Mouse (Mus musculus) forebrain, embryonic 16.5 days (tissue): Measurements from ENCODE around the gene Nrxn1. TPM values are rescaled to one million over a fixed set of nuclear protein-coding genes. Genes with fewer than 3 reads are reported as not detected.

Experiments used
- ATAC-seq: fragments of 200-750 bp; cut with Nextera tagmentation; 2 replicates; pipeline ENCODE4 v1.8.0; 2017; ENCODE audit warnings: mild to moderate bottlenecking, moderate library complexity
- H3K27ac ChIP-seq: fragments of 300-500 bp; sonication (generic); 2 replicates; pipeline ENCODE4 v1.5.1; 2014; ENCODE audit warnings: low read length, control low read depth
- H3K27me3 ChIP-seq: fragments of 300-500 bp; sonication (generic); replicated peaks from 2 replicates; pipeline ENCODE4 v1.6.1; 2014; ENCODE audit warnings: low read length; ENCODE audit not compliant: control insufficient read depth, insufficient read depth
- H3K36me3 ChIP-seq: fragments of 300-500 bp; sonication (generic); 2 replicates; pipeline ENCODE4 v1.6.1; 2014; ENCODE audit not compliant: control insufficient read depth, insufficient read depth
- H3K4me1 ChIP-seq: fragments of 300-500 bp; sonication (generic); replicated peaks from 2 replicates; pipeline ENCODE4 v1.6.1; 2014; ENCODE audit warnings: low read length; ENCODE audit not compliant: control insufficient read depth, insufficient read depth
- H3K4me2 ChIP-seq: fragments of 300-500 bp; sonication (generic); 2 replicates; pipeline ENCODE4 v1.6.1; 2014; ENCODE audit warnings: mild to moderate bottlenecking, low read length, control low read depth
- H3K4me3 ChIP-seq: fragments of 300-500 bp; sonication (generic); replicated peaks from 2 replicates; pipeline ENCODE4 v1.5.1; 2014; ENCODE audit warnings: mild to moderate bottlenecking, low read length, control low read depth
- H3K9ac ChIP-seq: fragments of 300-500 bp; sonication (generic); replicated peaks from 2 replicates; pipeline ENCODE4 v1.6.1; 2014; ENCODE audit warnings: low read depth, low read length, control low read depth
- H3K9me3 ChIP-seq: fragments of 300-500 bp; sonication (generic); 2 replicates; pipeline ENCODE4 v1.6.1; 2016; ENCODE audit warnings: low read length; ENCODE audit not compliant: control insufficient read depth
- WGBS: fragments of 180-500 bp; shearing (Covaris S2); extraction: QIAGEN DNeasy Blood & Tissue Kit; methylation state at CpG from one replicate; pipeline ENCODE4 v1.1.7; 2014; 5-methylcytosine and 5-hydroxymethylcytosine counted together
- polyA plus RNA-seq: library from polyadenylated mRNA; unstranded; fragments of >200 nt; fragmentation: Nextera tagmentation; extraction: Ambion mirVana; gene quantifications from 2 replicates; pipeline ENCODE4 v1.2.1, GENCODE M21; 2015

Gene Nrxn1
- polyA plus RNA-seq, 1 experiment from 2014 or later: 198 TPM

DNA sequence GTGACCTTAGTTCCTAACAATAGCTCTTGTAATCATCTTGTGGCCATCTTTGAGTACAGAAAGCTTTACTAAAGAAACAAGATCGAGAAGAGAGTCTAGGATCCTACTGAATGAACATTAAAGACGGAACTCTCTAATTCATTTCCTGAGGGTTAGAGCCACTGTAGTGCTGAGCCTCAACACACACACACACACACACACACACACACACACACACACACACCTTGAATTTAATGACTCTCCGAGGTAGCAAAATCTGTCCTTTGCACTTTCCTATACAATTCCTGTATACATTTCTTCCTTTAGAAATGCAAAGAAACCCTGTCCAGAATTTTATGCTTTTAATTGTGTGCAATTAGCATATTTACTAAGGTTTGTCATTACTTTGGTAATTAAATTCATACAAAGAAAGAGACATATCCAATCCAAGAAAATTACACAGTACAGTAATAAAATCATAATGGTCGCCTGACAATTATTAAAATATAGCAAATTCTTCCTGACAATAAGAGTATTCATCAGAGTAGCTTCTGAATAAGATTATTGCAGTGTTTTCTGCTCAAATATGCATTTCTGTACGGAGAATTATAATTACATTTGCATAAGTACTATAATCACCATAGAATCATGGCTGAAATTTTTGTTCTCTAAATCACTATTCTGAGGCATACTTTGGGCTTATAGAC, 969.9 kb downstream of the Nrxn1 start:
- peak; percentile 78 for ATAC-seq
- Histone ChIP-seq H3K9me3 (no peaks in the 10 kb centered on the region), H3K36me3 (no peaks in the 10 kb centered on the region), H3K27me3 (no peaks in the 10 kb centered on the region), H3K27ac (no peak overlapping the region), H3K9ac (no peak overlapping the region), H3K4me1 (no peaks in the 10 kb centered on the region), H3K4me2 (no peak overlapping the region), H3K4me3 (no peak overlapping the region)
- 75% methylated on average over 5 of the region's 5 CpGs for WGBS

DNA sequence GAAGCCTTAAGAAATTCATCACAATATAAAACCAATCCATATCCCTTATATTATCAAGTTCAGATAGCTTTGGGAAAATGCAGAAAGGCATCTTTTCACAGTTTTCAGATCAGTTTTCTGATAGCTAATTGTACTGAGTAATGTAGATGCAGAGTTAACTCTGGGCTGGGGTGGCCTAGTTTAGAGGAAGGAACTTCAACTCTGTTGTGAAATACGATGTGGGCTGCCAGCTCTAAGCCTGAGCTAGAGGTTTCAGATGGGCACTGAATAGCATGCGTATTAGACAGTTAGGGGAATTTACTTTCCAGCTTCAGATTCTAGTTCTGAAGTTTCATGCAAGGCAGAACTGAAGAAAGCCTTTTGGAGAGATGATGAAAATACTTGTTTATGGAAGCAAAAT, 976.6 kb downstream of the Nrxn1 start:
- H3K9ac ChIP-seq: no peak overlapping the region
- no peaks in the 10 kb centered on the region for H3K36me3 ChIP-seq
- H3K9me3 ChIP-seq: no peaks in the 10 kb centered on the region
- no peak overlapping the region for H3K27ac ChIP-seq
- H3K4me3 ChIP-seq: no peak overlapping the region
- 84% methylated on average over 2 of the region's 2 CpGs for WGBS
- ATAC-seq: no peak
- H3K4me2 ChIP-seq: no peak overlapping the region
- no peaks in the 10 kb centered on the region for H3K27me3 ChIP-seq
- H3K4me1 ChIP-seq: no peaks in the 10 kb centered on the region

DNA sequence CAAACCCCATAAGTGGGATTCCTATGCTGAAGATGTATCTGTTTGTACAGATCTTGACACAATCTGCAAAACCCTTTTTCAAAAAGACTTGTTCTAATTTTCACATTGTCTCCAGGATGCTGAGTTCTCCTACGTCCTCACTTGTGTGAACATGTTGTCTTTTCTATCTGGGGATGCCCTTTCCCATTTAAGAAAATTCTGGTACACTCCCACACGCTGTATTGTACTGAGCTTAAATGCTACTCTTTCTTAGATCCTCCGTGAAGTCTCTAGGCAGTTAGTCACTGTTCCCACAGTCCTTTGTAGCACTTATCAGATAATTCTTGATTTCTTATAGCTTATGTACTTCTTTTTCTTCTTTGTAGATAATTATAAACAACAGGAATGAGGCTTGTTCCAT, 997.9 kb downstream of the Nrxn1 start:
- 80% methylated on average over 3 of the region's 3 CpGs for WGBS
- Histone ChIP-seq H3K4me1 (no peaks in the 10 kb centered on the region), H3K9me3 (no peaks in the 10 kb centered on the region), H3K27ac (no peak overlapping the region), H3K4me2 (no peak overlapping the region), H3K27me3 (no peaks in the 10 kb centered on the region), H3K36me3 (no peaks in the 10 kb centered on the region), H3K4me3 (no peak overlapping the region), H3K9ac (no peak overlapping the region)
- no peak for ATAC-seq

DNA sequence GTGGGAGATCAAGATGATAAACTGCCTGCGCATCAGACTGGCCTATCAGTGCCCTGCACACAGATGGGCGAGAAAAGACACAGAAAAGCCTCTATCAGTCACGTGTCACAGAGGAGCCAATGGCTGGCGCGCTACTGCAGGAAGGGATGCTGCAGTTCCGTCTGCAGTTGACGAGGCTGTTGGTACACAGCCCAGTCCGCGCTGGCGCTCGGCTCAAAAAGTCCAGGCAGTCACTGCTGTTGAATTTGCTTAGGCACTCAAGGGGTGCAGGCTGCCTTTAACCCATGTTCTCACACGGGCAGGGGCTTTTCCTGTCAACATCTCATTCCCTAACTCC, 1004.6 kb downstream of the Nrxn1 start:
- Histone ChIP-seq H3K9me3 (no peaks in the 10 kb centered on the region), H3K27ac (peak overlapping the region; percentile 95), H3K4me1 (peaks cover 14% of the 10 kb centered on the region), H3K4me2 (peak overlapping the region; percentile 67), H3K27me3 (no peaks in the 10 kb centered on the region), H3K4me3 (peak overlapping the region; percentile 49), H3K9ac (peak overlapping the region; percentile 53), H3K36me3 (no peaks in the 10 kb centered on the region)
- ATAC-seq: peak; percentile 99
- WGBS: under 1% methylated on average over 12 of the region's 12 CpGs

GRCm38 (mm10) chr17:90087616-90088313, 1005.1 kb downstream of the Nrxn1 start:
- Histone ChIP-seq H3K9ac (peak overlapping the region; percentile 53), H3K27me3 (no peaks in the 10 kb centered on the region), H3K36me3 (no peaks in the 10 kb centered on the region), H3K27ac (peak overlapping the region; percentile 95), H3K4me1 (peaks cover 14% of the 10 kb centered on the region), H3K4me2 (peak overlapping the region; percentile 67), H3K9me3 (no peaks in the 10 kb centered on the region), H3K4me3 (peak overlapping the region; percentile 49)
- 41% methylated on average over 11 of the region's 11 CpGs for WGBS
- no peak; the same call in 1 of the 2 replicates for ATAC-seq

DNA sequence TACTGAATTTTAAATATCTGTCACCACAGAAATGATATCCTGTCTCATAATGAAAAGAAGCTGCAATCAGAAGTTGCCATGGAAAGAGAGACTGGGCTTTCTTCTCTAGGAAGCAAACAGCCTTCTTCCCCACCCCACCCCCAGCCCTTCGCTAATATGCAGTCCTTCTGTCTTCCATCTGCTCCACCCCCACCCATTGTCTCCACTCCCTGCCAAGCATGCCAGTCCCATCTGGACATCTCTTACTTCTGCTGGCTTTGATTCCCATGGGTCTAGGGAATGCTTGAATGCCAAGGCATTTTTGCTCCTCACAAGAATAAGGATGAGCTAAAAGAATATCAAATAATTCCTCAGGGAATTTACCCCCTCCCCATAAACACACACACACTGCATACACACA, 1006.0 kb downstream of the Nrxn1 start:
- 5% methylated on average over 1 of the region's 1 CpGs for WGBS
- ATAC-seq: peak; percentile 81
- no peaks in the 10 kb centered on the region for H3K36me3 ChIP-seq
- no peak overlapping the region for H3K4me3 ChIP-seq
- H3K9me3 ChIP-seq: no peaks in the 10 kb centered on the region
- no peak overlapping the region for H3K9ac ChIP-seq
- H3K27me3 ChIP-seq: no peaks in the 10 kb centered on the region
- H3K4me1 ChIP-seq: peaks cover 14% of the 10 kb centered on the region
- H3K4me2 ChIP-seq: peak overlapping the region; percentile 25
- H3K27ac ChIP-seq: peak overlapping the region; percentile 51

DNA sequence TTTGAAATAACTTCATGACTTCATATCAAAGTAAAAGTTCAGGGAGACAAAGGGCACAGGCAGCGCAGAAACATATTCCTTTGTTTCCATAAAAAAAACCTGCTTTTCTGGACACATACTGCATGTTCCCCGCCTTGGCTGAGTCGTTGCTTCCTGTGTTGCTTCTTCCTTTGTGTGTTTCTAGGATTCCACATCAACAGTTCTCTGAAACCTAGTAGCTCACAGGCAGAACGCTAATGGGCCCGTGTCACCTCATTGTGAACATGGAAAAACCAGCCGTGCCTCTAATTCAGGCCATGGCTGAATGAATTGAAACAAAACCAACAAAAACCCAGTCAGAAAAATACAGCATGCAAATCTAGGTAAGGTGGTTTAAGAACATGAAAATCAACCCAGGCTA, 1013.9 kb downstream of the Nrxn1 start:
- H3K4me3 ChIP-seq: no peak overlapping the region
- no peaks in the 10 kb centered on the region for H3K36me3 ChIP-seq
- no peak overlapping the region for H3K9ac ChIP-seq
- peaks cover 6% of the 10 kb centered on the region; the same call in 1 of the 2 replicates for H3K4me1 ChIP-seq
- no peak overlapping the region for H3K4me2 ChIP-seq
- no peaks in the 10 kb centered on the region for H3K27me3 ChIP-seq
- ATAC-seq: peak; percentile 32; the same call in 1 of the 2 replicates
- H3K9me3 ChIP-seq: no peaks in the 10 kb centered on the region
- WGBS: 15% methylated on average over 6 of the region's 6 CpGs
- no peak overlapping the region for H3K27ac ChIP-seq

DNA sequence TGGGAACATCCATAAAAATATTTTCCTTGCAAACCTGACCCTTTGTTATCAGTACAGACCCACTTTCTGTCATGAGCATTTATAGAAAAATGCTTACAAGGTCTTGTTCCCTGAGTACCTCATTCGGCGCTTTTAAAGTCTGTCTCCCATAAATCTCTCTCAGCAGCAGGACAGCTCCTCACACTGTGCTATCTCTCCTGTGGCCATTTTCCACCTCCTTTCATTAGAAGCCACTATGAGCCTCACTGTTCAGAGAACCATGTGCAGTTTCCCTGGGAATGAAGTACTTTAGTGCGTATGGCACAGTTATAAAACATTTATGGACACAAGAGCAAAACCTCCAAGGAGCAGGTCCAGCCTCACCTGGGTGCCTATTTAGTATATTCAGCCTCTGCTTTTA, 1014.4 kb downstream of the Nrxn1 start:
- WGBS: 73% methylated on average over 3 of the region's 3 CpGs
- ATAC-seq: no peak
- Histone ChIP-seq H3K27me3 (no peaks in the 10 kb centered on the region), H3K27ac (no peak overlapping the region; the same call in 1 of the 2 replicates), H3K9me3 (no peaks in the 10 kb centered on the region), H3K9ac (no peak overlapping the region), H3K4me2 (no peak overlapping the region), H3K4me3 (no peak overlapping the region), H3K36me3 (no peaks in the 10 kb centered on the region), H3K4me1 (peaks cover 6% of the 10 kb centered on the region; the same call in 1 of the 2 replicates)

DNA sequence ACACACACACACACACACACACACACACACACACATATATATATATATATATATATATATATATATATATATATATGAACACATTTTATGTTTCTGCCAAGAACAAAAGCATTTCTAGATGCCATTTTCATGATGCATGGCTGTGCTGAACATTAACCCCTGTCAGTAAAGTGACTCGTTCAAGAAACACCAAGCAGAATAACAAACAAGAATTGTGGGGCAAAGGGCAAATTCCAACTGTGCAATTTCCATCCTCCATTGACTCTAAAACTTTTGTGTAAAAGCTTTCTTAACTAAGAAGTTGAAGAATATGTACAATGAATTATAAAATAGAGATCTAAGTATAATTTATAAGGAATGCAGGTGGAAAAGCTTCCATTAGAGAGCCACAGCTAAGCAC, 1030.0 kb downstream of the Nrxn1 start:
- Histone ChIP-seq H3K9ac (no peak overlapping the region), H3K27me3 (no peaks in the 10 kb centered on the region), H3K4me3 (no peak overlapping the region), H3K27ac (no peak overlapping the region), H3K4me1 (peaks cover 10% of the 10 kb centered on the region; the same call in 1 of the 2 replicates), H3K4me2 (no peak overlapping the region), H3K9me3 (no peaks in the 10 kb centered on the region), H3K36me3 (no peaks in the 10 kb centered on the region)
- 15% methylated on average over 1 of the region's 1 CpGs for WGBS
- ATAC-seq: no peak
